Mouse (Mus musculus) forebrain, embryonic 10.5 days (tissue): Measurements from ENCODE around the gene Asb9. TPM values are rescaled to one million over a fixed set of nuclear protein-coding genes. Genes with fewer than 3 reads are reported as not detected.

Experiments used
- DNase-seq: peaks from one replicate; pipeline ENCODE4 v3.0.0-alpha.2; 2017; ENCODE audit warnings: low spot score; ENCODE audit errors: extremely low spot score
- H3K27ac ChIP-seq: fragments of 300-500 bp; sonication (generic); 2 replicates; pipeline ENCODE4 v1.5.1; 2016; ENCODE audit warnings: mild to moderate bottlenecking
- H3K27me3 ChIP-seq: fragments of 300-500 bp; sonication (generic); 2 replicates; pipeline ENCODE4 v1.6.1; 2016; ENCODE audit warnings: mild to moderate bottlenecking; ENCODE audit not compliant: poor library complexity, severe bottlenecking
- H3K36me3 ChIP-seq: fragments of 300-500 bp; sonication (generic); replicated peaks from 2 replicates; pipeline ENCODE4 v1.6.1; 2016; ENCODE audit warnings: mild to moderate bottlenecking, moderate library complexity
- H3K4me1 ChIP-seq: fragments of 300-500 bp; sonication (generic); 2 replicates; pipeline ENCODE4 v1.6.1; 2016
- H3K4me3 ChIP-seq: fragments of 300-500 bp; sonication (generic); 2 replicates; pipeline ENCODE4 v1.5.1; 2016; ENCODE audit warnings: mild to moderate bottlenecking, moderate library complexity
- H3K9me3 ChIP-seq: fragments of 300-500 bp; sonication (generic); 2 replicates; pipeline ENCODE4 v1.6.1; 2016; ENCODE audit warnings: mild to moderate bottlenecking, moderate library complexity
- WGBS: fragments of 180-500 bp; shearing (Covaris S2); methylation state at CpG from one replicate; pipeline ENCODE4 v1.1.7; 2016; 5-methylcytosine and 5-hydroxymethylcytosine counted together
- polyA plus RNA-seq: library from polyadenylated mRNA; unstranded; fragments of >200 nt; fragmentation: Nextera tagmentation; extraction: Ambion mirVana; gene quantifications from 2 replicates; pipeline ENCODE4 v1.2.1, GENCODE M21; 2016

Gene Asb9
- 0.22 and 0.53 TPM in 2 replicates for polyA plus RNA-seq

- H3K4me3 ChIP-seq = no peak within 1 kb of the TSS
- no peaks in the 10 kb centered on the region for H3K36me3 ChIP-seq
- H3K27ac ChIP-seq = no peak within 1 kb of the TSS
- H3K27me3 ChIP-seq = peaks cover 84% of the 10 kb centered on the region
- DNase-seq = no peak
- WGBS = 80% methylated on average over 10 of the region's 10 CpGs
- no peaks in the 10 kb centered on the region for H3K4me1 ChIP-seq
- H3K9me3 ChIP-seq = no peaks in the 10 kb centered on the region
Observed at GRCm38 (mm10) chrX:164505709-164506498, at the start of gene Asb9. Gene Asb9, plus strand, starts transcription at chrX:164506327.

- Histone ChIP-seq H3K27ac (no peak overlapping the region), H3K36me3 (no peaks in the 10 kb centered on the region), H3K4me3 (no peak overlapping the region), H3K9me3 (no peaks in the 10 kb centered on the region), H3K27me3 (peaks cover 51% of the 10 kb centered on the region), H3K4me1 (no peaks in the 10 kb centered on the region)
- DNase-seq = no peak
- 77% methylated on average over 6 of the region's 6 CpGs for WGBS
Observed at GRCm38 (mm10) chrX:164459205-164459878, 46.8 kb upstream of the Asb9 start.

GRCm38 (mm10) chrX:164502258-164502657 is 3.9 kb upstream of the Asb9 start:
- Histone ChIP-seq H3K36me3 (no peaks in the 10 kb centered on the region), H3K27ac (no peak overlapping the region), H3K27me3 (peaks cover 63% of the 10 kb centered on the region), H3K4me3 (no peak overlapping the region), H3K4me1 (no peaks in the 10 kb centered on the region), H3K9me3 (no peaks in the 10 kb centered on the region)
- 67% methylated on average over 2 of the region's 2 CpGs for WGBS
- no peak for DNase-seq

DNA sequence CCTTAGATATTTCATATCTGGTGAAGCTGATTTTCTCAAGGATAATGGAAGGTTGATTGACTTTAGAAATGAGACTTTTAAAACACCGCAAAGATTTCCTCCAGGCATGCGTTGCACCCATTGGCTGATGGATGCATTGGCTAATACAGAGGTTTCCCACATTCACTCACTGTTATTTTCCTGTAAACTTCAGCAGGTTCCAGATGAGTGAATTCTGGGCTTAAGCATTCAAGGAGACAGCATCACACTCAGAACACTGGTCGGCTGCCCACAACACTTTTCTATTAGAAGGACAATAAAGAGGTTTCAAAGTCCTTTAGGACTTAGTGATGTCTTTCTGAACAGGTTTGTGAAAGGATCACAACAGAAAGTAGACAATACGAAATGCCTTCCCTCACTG is 941 bp downstream of the Asb9 start:
- peaks cover 88% of the 10 kb centered on the region for H3K27me3 ChIP-seq
- no peaks in the 10 kb centered on the region for H3K9me3 ChIP-seq
- H3K36me3 ChIP-seq = no peaks in the 10 kb centered on the region
- 89% methylated on average over 4 of the region's 4 CpGs for WGBS
- H3K4me3 ChIP-seq = no peak overlapping the region
- no peak overlapping the region for H3K27ac ChIP-seq
- DNase-seq = no peak
- no peaks in the 10 kb centered on the region for H3K4me1 ChIP-seq

DNA sequence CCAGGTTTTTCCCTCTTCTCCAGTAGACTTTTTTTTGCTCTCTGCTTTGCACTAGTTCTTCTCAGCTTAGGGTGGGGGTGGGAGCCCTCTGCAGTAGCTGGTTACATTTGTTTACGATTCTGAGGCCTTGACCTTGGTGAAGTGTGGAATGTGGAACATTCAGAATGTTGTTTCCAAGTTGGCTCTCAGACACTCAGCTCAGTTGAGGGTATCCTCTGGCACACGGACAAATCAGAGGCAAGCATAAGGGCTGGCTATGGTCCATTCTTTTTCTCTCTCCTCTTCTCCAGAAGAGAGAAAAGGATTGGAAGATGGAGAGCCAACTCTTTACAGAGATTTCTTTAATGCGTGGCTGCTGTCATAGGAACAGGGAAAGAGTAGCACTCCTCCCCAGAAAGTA is 2.6 kb downstream of the Asb9 start:
- Histone ChIP-seq H3K27ac (no peak overlapping the region), H3K9me3 (no peaks in the 10 kb centered on the region), H3K4me3 (no peak overlapping the region), H3K4me1 (no peaks in the 10 kb centered on the region), H3K27me3 (peaks cover 89% of the 10 kb centered on the region), H3K36me3 (no peaks in the 10 kb centered on the region)
- WGBS = 68% methylated on average over 3 of the region's 3 CpGs
- no peak for DNase-seq

DNA sequence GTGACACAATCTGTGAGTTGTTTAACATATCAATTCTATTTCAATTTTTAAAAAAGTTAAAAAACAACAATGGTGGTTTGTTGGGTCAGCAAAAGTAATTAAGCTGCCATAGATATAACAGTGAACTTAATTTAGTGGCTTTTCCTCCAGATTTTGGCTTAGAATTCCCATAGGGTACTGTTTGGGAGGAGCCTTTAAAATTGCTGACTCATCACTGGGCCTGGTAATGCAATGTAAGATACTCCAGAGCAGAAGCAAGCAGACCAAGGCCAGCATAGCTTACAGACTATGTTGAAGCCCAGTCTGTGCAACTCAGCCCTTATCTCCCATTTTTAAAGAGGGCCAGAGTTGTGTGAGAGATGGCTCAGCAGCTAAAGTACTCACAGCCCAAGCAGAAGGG is 16.0 kb downstream of the Asb9 start:
- DNase-seq = no peak
- Histone ChIP-seq H3K27ac (no peak overlapping the region), H3K9me3 (no peaks in the 10 kb centered on the region), H3K4me1 (no peaks in the 10 kb centered on the region), H3K36me3 (no peaks in the 10 kb centered on the region), H3K27me3 (peaks cover 61% of the 10 kb centered on the region), H3K4me3 (no peak overlapping the region)

DNA sequence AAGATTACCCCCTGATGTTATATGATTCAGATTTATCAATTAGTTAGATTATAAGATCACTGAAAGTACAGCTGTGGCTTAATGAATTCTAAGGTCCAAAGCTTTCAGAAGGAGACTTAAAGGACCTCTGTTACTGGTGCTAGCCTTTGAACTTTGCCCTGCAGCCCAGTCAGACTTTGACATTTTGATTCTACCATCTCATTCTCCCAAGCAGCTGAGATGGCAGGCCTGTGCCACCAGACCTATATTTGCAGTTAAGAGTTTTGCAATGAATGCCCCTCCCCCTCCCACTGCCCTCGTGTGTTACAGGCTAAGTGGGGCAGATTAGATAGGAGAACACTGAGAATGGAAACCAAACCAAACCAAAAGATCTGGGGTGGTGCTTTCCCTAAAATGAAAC is 20.4 kb downstream of the Asb9 start:
- no peaks in the 10 kb centered on the region for H3K4me1 ChIP-seq
- H3K9me3 ChIP-seq = no peaks in the 10 kb centered on the region
- WGBS = 52% methylated on average over 1 of the region's 1 CpGs
- peaks cover 85% of the 10 kb centered on the region for H3K27me3 ChIP-seq
- no peak overlapping the region for H3K4me3 ChIP-seq
- H3K36me3 ChIP-seq = no peaks in the 10 kb centered on the region
- no peak for DNase-seq
- H3K27ac ChIP-seq = no peak overlapping the region

DNA sequence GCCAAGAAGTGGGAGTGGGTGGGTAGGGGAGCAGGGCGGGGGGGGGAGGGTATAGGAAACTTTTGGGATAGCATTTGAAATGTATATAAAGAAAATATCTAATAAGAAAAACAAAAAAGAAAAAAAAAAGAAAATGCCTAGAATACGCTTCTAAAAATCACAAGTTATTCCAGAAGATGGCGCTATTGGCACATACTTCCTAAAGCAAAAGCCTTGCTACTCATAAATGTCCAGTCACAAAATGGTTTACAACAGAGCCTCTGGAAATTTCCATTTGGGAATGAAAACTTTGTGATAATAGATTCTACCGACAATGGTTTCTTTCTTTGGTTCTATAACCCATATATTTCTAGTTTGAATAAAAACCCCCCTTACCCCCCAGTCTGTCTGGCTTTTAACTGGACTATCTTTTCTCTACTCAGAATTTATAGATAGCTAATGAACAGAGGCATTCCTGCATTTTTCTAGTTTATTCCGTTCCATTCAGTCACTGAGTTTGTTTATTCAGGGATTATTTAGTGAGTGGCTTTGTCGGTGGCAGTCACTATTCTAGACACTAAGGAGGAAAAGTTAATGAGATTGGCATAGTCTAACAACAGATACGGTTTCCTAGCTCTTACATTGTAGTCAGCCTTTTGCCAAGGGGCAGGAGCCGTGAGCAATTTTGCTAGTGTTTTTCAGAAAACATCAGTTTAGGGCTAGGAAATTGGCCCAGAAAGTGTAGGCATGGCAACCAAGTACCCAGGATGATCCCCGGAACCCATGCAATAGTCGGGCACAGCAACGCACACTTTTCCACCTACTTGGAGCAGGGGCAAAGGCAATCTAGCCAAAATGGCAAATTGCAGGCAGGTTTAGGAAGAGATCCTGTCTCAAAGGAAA is 35.5 kb downstream of the Asb9 start:
- Histone ChIP-seq H3K36me3 (no peaks in the 10 kb centered on the region), H3K4me1 (no peaks in the 10 kb centered on the region), H3K9me3 (no peaks in the 10 kb centered on the region), H3K4me3 (no peak overlapping the region), H3K27me3 (peaks cover 80% of the 10 kb centered on the region), H3K27ac (no peak overlapping the region)
- 46% methylated on average over 11 of the region's 11 CpGs for WGBS
- no peak for DNase-seq

GRCm38 (mm10) chrX:164570195-164570594 is 64.1 kb downstream of the Asb9 start:
- Histone ChIP-seq H3K27ac (no peak overlapping the region), H3K4me1 (no peaks in the 10 kb centered on the region), H3K27me3 (peaks cover 26% of the 10 kb centered on the region), H3K4me3 (no peak overlapping the region), H3K36me3 (no peaks in the 10 kb centered on the region), H3K9me3 (no peaks in the 10 kb centered on the region)
- DNase-seq = no peak
- WGBS = 94% methylated on average over 1 of the region's 1 CpGs

DNA sequence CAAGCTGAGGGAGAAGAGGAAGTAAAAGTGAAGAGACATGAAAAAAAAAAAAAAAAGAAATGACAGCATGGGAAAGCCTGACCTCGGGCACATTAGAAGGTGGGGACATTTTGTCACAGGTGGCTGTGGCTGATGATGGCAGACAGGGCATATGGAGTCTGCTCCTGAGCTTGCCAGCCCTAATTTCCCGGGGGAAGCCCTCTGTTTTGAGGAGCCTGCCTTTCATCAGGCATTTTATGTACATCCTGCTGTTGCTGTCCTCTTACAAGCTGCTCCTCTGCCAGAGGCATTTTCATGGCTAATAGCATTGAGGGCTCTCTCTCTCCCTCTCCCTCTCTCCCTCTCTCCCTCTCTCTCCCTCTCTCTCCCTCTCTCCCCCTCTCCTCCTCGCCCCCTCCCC is 70.8 kb downstream of the Asb9 start:
- Histone ChIP-seq H3K4me3 (no peak overlapping the region), H3K27ac (no peak overlapping the region), H3K4me1 (no peaks in the 10 kb centered on the region), H3K9me3 (no peaks in the 10 kb centered on the region), H3K36me3 (no peaks in the 10 kb centered on the region), H3K27me3 (peaks cover 61% of the 10 kb centered on the region)
- WGBS = 65% methylated on average over 3 of the region's 3 CpGs
- DNase-seq = no peak
